Comparison of ENCODE assay signal across 13 mouse cellular contexts in genomic region chr13:63525571-63526197, GRCm38 (mm10). TPM values are rescaled to one million over a fixed set of nuclear protein-coding genes. Genes with fewer than 3 reads are reported as not detected.
DNase-seq lines count a peak whose midpoint lies in the region; ATAC-seq and TF ChIP-seq lines count a peak whose summit lies in the region.
"Had no signal": no experiment of that assay in that cellular context is flagged by ENCODE, and none has a peak within 500 bp of the region (broad histone marks: within the 10 kb centered on the region; RNA-seq: fewer than 3 reads in every experiment).

No protein-coding gene starts in this region.

- H3K36me3 ChIP-seq in kidney, embryonic 14.5 days (ENCODE audit: control insufficient read depth, insufficient read depth, low read length) = peaks cover 86% of the 10 kb centered on the region
- H3K36me3 ChIP-seq in E14TG2a.4 (ENCODE audit: insufficient read depth, low read length) = peaks cover 90% of the 10 kb centered on the region
- peaks cover 57% of the 10 kb centered on the region for H3K36me3 ChIP-seq in embryonic facial prominence, embryonic 12.5 days
- peaks cover 15% of the 10 kb centered on the region for H3K36me3 ChIP-seq in limb, embryonic 11.5 days (ENCODE audit: control insufficient read depth, insufficient read depth, low read length)

- no peak overlapping the region for H3K4me3 ChIP-seq in kidney, embryonic 14.5 days (ENCODE audit: low read length)
- H3K4me3 ChIP-seq in E14TG2a.4 (replicated peaks; ENCODE audit: low read length) = peak overlapping the region; percentile 35; the same call in 1 of the 2 replicates
- no peak overlapping the region for H3K4me3 ChIP-seq in embryonic facial prominence, embryonic 12.5 days
- H3K4me3 ChIP-seq in limb, embryonic 11.5 days (ENCODE audit: low read depth, low read length) = no peak overlapping the region
- H3K4me3 ChIP-seq: myocyte had no signal

- TF ChIP-seq CTCF in E14TG2a.4 (conservative IDR thresholded peaks at IDR 0.05; ENCODE audit: low read length) = no peak

- no peak overlapping the region for H3K27ac ChIP-seq in kidney, embryonic 14.5 days (ENCODE audit: low read depth, low read length)
- peak overlapping the region; percentile 82 for H3K27ac ChIP-seq in embryonic facial prominence, embryonic 12.5 days
- H3K27ac ChIP-seq in limb, embryonic 11.5 days (replicated peaks; ENCODE audit: low read depth, low read length) = peak overlapping the region; percentile 72

- H3K4me2 ChIP-seq in kidney, embryonic 14.5 days (replicated peaks; ENCODE audit: low read depth, low read length) = no peak overlapping the region
- 0 out of 2 replicates have a peak overlapping the region, but pooled peaks have one; percentile 3 for H3K4me2 ChIP-seq in embryonic facial prominence, embryonic 12.5 days (replicated peaks)
- H3K4me2 ChIP-seq in limb, embryonic 11.5 days (ENCODE audit: low read depth, severe bottlenecking) = no peak overlapping the region

- no peaks in the 10 kb centered on the region for H3K27me3 ChIP-seq in kidney, embryonic 14.5 days (ENCODE audit: control insufficient read depth, insufficient read depth, low read length)
- no peaks in the 10 kb centered on the region for H3K27me3 ChIP-seq in E14TG2a.4 (ENCODE audit: insufficient read depth, low read length)
- no peaks in the 10 kb centered on the region for H3K27me3 ChIP-seq in embryonic facial prominence, embryonic 12.5 days
- H3K27me3 ChIP-seq in limb, embryonic 11.5 days (ENCODE audit: control insufficient read depth, insufficient read depth, low read length) = no peaks in the 10 kb centered on the region
- H3K27me3 ChIP-seq: Patski had no signal

- peaks cover 24% of the 10 kb centered on the region for H3K4me1 ChIP-seq in kidney, embryonic 14.5 days (ENCODE audit: control insufficient read depth, insufficient read depth, low read length)
- peaks cover 89% of the 10 kb centered on the region for H3K4me1 ChIP-seq in E14TG2a.4 (replicated peaks; ENCODE audit: low read depth, low read length)
- H3K4me1 ChIP-seq in embryonic facial prominence, embryonic 12.5 days = peaks cover 76% of the 10 kb centered on the region
- H3K4me1 ChIP-seq in limb, embryonic 11.5 days (ENCODE audit: control insufficient read depth, insufficient read depth, low read length) = peaks cover 75% of the 10 kb centered on the region

- ATAC-seq in kidney, embryonic 14.5 days (ENCODE audit: low FRiP score, low TSS enrichment) = peak; percentile 21; the same call in 1 of the 2 replicates
- peak; percentile 30; the same call in 1 of the 2 replicates for ATAC-seq in embryonic facial prominence, embryonic 12.5 days (ENCODE audit: insufficient number of reproducible peaks, insufficient read depth, low FRiP score, low TSS enrichment)
- no peak for ATAC-seq in limb, embryonic 11.5 days (ENCODE audit: insufficient number of reproducible peaks, low FRiP score, low TSS enrichment, low read depth)
- ATAC-seq: Patski had no signal

- H3K9me3 ChIP-seq in kidney, embryonic 14.5 days (ENCODE audit: control insufficient read depth, low read length) = no peaks in the 10 kb centered on the region
- no peaks in the 10 kb centered on the region for H3K9me3 ChIP-seq in E14TG2a.4 (ENCODE audit: low read length)
- H3K9me3 ChIP-seq in embryonic facial prominence, embryonic 12.5 days = no peaks in the 10 kb centered on the region
- H3K9me3 ChIP-seq in limb, embryonic 11.5 days (ENCODE audit: control insufficient read depth, low read length) = no peaks in the 10 kb centered on the region

- DNase-seq in kidney, postnatal 4 days = no peak
- no peak for DNase-seq in limb, embryonic 11.5 days (ENCODE audit: low spot score)
- no peak for DNase-seq in layer of hippocampus, postnatal 10 days (ENCODE audit: low spot score in 2 of 2)
- no peak for DNase-seq in right cerebral cortex, postnatal 4 days
- no peak for DNase-seq in right cerebral cortex, adult 2 months (ENCODE audit: low spot score in 2 of 2)
- DNase-seq: adrenal gland, adult 2 months; kidney, adult 2 months; retina, postnatal 1 day had no signal

- H3K9ac ChIP-seq in kidney, embryonic 14.5 days (ENCODE audit: low read depth, low read length) = no peak overlapping the region
- no peak overlapping the region for H3K9ac ChIP-seq in embryonic facial prominence, embryonic 12.5 days
- H3K9ac ChIP-seq in limb, embryonic 11.5 days (ENCODE audit: low read length) = no peak overlapping the region

- 62% methylated on average over 11 of the region's 11 CpGs for WGBS in kidney, embryonic 14.5 days
- 26% methylated on average over 11 of the region's 11 CpGs for WGBS in embryonic facial prominence, embryonic 12.5 days
- 20% methylated on average over 11 of the region's 11 CpGs for WGBS in limb, embryonic 11.5 days

RNA-seq across cellular contexts. Expression of gene Fancc, which starts 28.6 kb away (rescaled TPM):
- 18.3 and 24.5 TPM in 2 replicates for polyA plus RNA-seq in kidney, embryonic 14.5 days (2014; fragmentation: Nextera tagmentation; extraction: Ambion mirVana)
- polyA plus RNA-seq in embryonic facial prominence, embryonic 12.5 days (2016; fragmentation: Nextera tagmentation; extraction: Ambion mirVana) = 21.8 and 23.7 TPM in 2 replicates
- polyA plus RNA-seq in limb, embryonic 11.5 days (2014; fragmentation: Nextera tagmentation; extraction: Ambion mirVana) = 24.9 and 25.5 TPM in 2 replicates
- total RNA-seq in layer of hippocampus, postnatal 10 days (2021) = 1 to 10 TPM; 9.1 to 9.7 TPM

RNA-seq across cellular contexts. Expression of gene Ptch1, which starts 47.7 kb away (rescaled TPM):
- 17.9 and 28.2 TPM in 2 replicates for polyA plus RNA-seq in kidney, embryonic 14.5 days (2014; fragmentation: Nextera tagmentation; extraction: Ambion mirVana)
- 24.9 and 29.2 TPM in 2 replicates for polyA plus RNA-seq in embryonic facial prominence, embryonic 12.5 days (2016; fragmentation: Nextera tagmentation; extraction: Ambion mirVana)
- 25.6 and 27.4 TPM in 2 replicates for polyA plus RNA-seq in limb, embryonic 11.5 days (2014; fragmentation: Nextera tagmentation; extraction: Ambion mirVana)
- total RNA-seq in layer of hippocampus, postnatal 10 days (2021) = 10 to 100 TPM; 31.3 to 39.1 TPM
